Mouse (Mus musculus): Measurements from ENCODE around the gene Ccnc.
A peak's percentile ranks its signal among the peaks of the same experiment; 100 is the strongest.

DNA sequence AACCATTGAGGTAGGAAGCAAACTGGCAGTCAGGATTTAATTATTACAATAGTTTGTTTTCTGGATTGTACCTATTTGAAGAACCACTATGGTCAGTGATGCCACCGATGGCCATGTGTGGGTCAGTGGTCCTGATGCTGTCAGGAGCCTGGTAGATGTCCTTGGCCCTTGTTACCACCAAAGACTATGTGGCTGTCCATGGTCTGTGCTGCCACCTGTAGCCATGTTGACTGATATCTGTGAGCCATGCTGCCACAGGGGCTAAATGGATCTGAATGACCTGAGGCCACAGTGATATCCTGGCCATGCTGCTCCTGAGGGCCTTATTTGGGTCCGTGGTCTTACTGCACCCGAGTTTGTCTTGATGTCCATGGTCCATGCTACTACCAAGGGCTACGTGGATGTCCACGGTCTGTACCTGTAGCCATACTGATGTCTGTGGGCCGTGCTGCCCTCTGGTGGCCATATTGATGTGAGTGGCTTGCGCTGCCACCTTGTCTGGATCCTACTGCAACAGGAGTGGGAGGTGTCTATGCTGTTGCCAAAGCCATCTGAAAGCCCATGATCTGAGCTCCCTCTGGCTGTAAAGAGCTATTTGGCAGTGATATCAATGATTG lies 31.8 kb upstream of the Ccnc start:
- TF ChIP-seq CTCF (IDR thresholded peaks at IDR 0.05; ENCODE audit: low read depth, low read length) (peak; percentile 80), POLR2A (IDR thresholded peaks at IDR 0.05; ENCODE audit: extremely low read depth, insufficient read depth, low read length) (no peak)

Measured in liver, adult 2 months (tissue).